Mouse (Mus musculus): ENCODE results near the gene Calr3.
A peak's percentile ranks its signal among the peaks of the same experiment; 100 is the strongest.

Gene Calr3

DNA sequence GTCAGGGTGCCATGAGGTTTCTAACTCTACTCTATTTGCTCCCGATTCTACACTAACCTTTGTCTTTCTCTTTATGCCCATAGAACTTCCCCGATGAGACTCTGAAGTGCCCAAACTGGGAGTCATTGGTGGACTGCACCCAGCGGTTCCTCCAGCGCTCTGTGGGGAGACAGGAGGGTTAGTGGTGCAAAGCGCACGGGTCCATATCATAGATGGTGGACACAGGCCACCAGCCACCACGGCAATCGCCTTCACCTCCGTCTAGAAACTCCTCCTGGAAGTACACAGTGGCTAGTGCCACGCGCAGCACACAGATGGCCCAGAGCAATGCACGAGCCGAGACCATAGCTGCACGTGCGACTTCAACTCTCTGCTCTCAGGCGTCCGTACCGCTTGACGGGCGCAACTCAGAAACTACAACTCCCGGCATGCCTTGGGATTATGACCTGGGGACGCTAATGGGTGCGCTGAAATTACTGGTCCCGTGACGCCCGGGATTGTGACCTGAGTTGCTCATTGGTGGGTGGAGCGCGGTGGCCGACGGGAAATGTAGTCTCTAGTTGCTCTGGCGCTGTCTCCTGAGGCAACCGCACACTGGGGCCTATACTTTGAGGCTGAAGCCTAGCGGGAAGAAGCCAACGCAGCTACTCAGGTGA lies at the start of gene Calr3, which contains the start of gene 1700030K09Rik:
Gene Calr3 (minus strand): TSS at position 533 of the 656 bp plus-strand sequence.
Gene 1700030K09Rik (plus strand): TSS at position 543 of the 656 bp plus-strand sequence.
- DNase-seq (ENCODE audit: low spot score in 2 of 2) = peak; percentile 93 to 98

GRCm38 (mm10) chr8:72493381-72493780 lies 49.7 kb upstream of the Calr3 start:
- no peak for DNase-seq (ENCODE audit: low spot score in 2 of 2)

DNA sequence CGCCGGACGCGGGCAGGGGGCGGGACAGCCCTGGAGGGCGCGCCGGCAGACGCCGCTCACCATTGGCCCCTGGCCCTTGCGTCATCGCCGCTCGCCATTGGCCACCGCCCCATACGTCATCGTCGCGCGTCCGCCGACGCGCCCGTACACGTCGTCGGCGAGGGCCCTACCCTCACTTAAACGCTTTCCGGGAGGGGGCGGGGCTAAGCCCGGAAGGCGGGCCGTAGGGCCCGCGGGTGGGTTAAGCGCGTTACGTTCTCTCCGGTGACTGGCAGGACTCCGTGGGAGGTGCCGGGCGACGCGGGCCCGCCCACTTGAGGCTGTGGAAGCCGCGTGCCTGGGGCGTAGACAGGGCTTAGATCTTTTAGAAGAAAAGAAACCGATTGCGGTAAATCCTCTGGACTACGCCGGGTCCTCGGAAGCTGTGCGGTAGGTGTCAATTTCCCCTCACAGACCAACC lies 49.0 kb upstream of the Calr3 start:
- DNase-seq (ENCODE audit: low spot score in 2 of 2) = peak; percentile 99 to 100

DNA sequence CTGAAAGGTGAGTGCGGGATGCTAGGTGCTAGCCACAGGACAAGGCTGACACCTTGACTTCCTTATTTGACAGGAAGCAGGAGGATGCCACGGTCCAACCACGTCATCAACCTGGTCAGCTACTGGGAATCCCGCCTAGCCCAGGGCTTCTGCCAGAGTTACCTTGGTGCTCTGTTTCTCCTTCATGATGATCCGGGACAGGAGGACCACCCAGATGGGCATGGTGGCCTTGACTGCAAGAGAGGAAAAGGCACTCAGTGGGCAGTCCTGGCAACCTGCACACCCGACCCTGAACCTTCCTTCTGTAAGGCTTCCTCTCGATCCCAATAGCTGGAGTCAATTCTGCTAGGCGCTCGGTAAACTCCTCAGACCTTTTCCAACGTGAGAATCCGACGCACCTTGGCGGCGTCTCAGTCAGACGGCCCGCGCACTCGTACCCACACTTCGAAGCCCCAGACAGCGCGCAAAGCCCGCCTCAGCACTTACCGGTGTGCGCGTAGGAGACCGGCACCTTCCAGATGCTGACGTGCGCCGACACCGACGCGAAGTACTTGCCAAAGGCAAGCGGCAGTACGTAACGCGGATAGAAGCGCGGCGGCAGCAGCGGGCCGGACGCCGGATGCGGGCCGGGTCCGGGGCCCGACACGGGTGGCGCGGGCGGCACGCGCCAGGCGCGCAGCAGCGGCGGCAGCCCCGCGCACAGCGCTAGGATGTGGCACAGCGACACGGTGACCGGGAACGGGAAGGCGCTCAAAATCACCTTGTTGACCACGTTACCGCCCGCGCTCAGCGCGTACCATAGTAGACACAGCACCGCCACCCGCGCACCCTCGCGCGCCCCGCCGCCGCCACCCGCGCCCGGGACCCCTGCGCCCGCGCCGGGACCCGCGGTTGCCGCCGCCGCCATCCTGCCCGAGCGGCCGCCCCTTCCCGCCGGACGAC lies 48.3 kb upstream of the Calr3 start, which contains the start of gene Slc35e1:
Gene Slc35e1 (minus strand): TSS at position 935 of the 942 bp plus-strand sequence.
- DNase-seq (ENCODE audit: low spot score in 2 of 2) = peak; percentile 16 to 28

- no peak for DNase-seq (ENCODE audit: low spot score in 2 of 2)
These were observed 47.3 kb upstream of the Calr3 start for GRCm38 (mm10) chr8:72491017-72491416.

- no peak for DNase-seq (ENCODE audit: low spot score in 2 of 2)
These were observed 43.3 kb upstream of the Calr3 start for GRCm38 (mm10) chr8:72487014-72487413.

DNA sequence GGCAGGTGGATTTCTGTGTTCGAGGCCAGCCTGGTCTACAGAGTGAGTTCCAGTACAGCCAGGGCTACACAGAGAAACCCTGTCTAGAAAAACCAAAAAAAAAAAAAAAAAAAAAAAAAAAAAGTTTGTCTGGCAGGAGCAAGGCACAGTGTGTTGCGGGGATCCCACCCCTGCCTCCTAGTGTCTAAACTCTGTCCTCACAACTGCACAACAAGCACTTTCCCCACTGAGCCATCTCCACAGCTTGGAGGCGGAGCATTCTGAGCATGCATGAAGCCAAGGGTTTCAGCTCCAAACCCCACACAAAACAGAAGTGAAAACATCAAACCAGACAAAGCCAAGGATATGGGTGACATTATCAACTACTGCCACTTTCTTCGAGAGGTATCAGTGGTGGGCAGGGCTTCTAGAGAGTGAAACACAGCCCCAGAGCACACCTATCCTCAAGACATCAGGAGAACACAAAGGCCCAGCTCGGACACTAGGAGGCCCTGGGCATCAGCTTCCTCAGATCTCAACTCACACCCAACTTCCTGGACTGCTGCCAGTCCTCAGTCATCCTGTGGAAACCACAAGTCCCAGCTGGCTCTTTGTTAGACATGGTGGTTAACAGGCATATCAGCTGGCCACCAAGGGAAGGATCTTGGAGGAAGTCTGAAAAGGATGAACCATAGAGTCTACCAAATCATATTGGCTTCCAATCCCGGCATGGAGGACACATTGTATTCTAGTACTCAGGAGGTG lies 42.0 kb upstream of the Calr3 start:
- DNase-seq (ENCODE audit: low spot score in 2 of 2) = no peak

GRCm38 (mm10) chr8:72474826-72475546 lies 31.3 kb upstream of the Calr3 start, which contains the start of gene Cherp:
Cherp (minus strand) TSS chr8:72475226.
- peak; percentile 93 to 96 for DNase-seq (ENCODE audit: low spot score in 2 of 2)

- DNase-seq (ENCODE audit: low spot score in 2 of 2) = no peak
These were observed 27.0 kb upstream of the Calr3 start for GRCm38 (mm10) chr8:72470684-72471083.

DNA sequence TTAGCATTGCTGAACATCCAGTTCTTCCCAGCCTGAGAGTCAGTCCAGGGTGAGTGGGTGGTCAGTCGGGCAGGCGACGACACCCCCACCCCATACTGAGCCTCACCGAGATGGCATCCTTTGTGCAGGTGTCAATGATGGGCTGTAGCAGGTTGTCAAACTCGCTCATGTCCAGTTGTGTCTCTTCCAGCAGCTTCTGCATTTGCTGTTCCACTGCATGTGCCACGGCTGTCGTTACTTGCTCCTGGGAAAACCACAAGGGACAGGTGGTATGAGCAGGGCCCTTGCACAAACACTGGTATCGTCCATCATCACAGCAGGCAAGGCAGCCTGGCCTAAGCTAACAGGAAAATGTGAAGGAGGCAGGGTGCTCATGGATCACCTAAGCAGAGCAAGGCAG lies 26.3 kb upstream of the Calr3 start:
- DNase-seq (ENCODE audit: low spot score in 2 of 2) = no peak

- DNase-seq (ENCODE audit: low spot score in 2 of 2) = no peak
These were observed 25.6 kb upstream of the Calr3 start for GRCm38 (mm10) chr8:72469243-72469642.

DNA sequence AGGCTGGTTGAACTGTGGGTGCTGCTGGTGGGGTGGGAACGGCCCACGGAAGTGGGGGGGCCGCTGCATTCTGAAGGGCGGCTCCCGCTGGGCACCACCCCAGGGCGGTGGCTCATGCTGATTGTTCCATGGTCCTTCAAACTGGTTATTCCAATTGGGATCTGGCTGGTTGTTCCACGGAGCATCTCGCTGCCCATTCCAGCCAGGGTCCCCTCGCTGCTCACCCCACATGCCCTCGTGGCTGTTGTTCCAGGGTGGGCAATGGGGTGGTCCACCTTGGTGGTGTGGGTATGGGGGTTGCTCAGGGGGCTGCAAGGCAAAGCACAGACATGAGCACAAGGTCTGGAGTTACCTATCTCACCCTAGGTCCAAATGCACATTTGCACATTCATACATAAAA lies 20.5 kb upstream of the Calr3 start:
- no peak for DNase-seq (ENCODE audit: low spot score in 2 of 2)

DNA sequence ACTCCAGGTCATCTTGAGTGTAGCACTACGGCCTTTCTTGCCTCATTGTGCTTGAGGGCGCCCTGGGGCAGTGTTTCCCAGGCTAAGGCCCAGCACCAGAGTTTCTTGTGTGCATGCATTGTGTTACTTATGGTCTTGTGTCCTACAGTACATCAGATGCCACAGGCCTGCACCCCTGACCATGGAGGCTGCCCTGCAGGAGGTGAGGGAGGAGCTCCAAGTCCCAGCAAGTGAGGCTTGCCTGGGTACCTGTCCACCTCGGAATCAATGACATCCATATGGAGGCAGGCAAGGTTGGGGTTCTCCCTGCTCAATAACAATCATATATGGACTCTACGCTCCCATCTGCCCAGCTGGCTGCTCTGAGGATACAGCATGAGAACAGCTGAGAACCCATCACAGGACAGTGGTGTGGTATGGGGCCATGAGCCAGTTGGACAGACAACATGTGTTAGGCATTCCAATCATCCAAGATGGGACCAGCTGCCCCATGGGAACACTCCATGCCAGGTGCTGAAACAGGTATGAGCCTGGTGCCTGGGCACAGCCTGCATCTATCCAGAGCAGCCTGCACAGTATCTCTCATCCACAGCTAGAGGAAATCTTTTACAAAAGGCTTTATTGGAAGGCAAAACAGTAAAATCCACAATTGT lies 16.3 kb upstream of the Calr3 start:
- DNase-seq (ENCODE audit: low spot score in 2 of 2) = no peak

GRCm38 (mm10) chr8:72458457-72458856 lies 14.8 kb upstream of the Calr3 start:
- DNase-seq (ENCODE audit: low spot score in 2 of 2) = no peak

GRCm38 (mm10) chr8:72457806-72458205 lies 14.1 kb upstream of the Calr3 start:
- no peak for DNase-seq (ENCODE audit: low spot score in 2 of 2)

GRCm38 (mm10) chr8:72455317-72455716 lies 11.6 kb upstream of the Calr3 start:
- DNase-seq (ENCODE audit: low spot score in 2 of 2) = no peak

- DNase-seq (ENCODE audit: low spot score in 2 of 2) = no peak
These were observed 10.2 kb upstream of the Calr3 start for GRCm38 (mm10) chr8:72453904-72454303.

DNA sequence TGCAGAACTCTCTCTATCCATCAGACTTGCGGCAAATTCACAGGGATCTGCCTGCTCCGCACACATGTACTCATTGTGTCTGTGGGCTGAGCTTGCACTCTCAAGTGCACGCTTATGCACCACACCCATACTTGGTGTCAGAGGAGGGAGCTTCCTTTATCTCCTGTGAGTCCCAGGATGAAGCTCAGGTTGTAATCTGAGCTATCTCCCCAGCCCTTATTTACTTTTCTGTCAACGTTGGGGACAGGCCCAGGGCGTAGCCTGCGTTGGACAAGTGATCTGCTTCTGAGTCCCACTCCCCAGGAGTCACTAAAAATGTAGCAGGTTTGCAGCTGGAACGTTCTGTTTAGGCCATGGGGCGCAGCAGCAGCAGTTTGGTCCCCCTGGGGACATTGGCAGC lies 7.8 kb upstream of the Calr3 start:
- DNase-seq (ENCODE audit: low spot score in 2 of 2) = no peak

GRCm38 (mm10) chr8:72445071-72445470 lies 1.4 kb upstream of the Calr3 start:
- DNase-seq (ENCODE audit: low spot score in 2 of 2) = no peak

GRCm38 (mm10) chr8:72443994-72444350 lies 302 bp upstream of the Calr3 start:
- no peak for DNase-seq (ENCODE audit: low spot score in 2 of 2)

Data from urinary bladder, adult 18-20 months (tissue).